Mouse (Mus musculus): ENCODE measurements around the gene Cpeb3. TPM values are rescaled to one million over a fixed set of nuclear protein-coding genes. Genes with fewer than 3 reads are reported as not detected.
"Not testable (repeated sequence)": the region's sequence is repeated elsewhere in the genome, so short reads cannot be mapped to it uniquely, and the experiment has no call there.

The Cpeb3 gene
- polyA plus RNA-seq, 1 experiment = 9.1 TPM

DNA sequence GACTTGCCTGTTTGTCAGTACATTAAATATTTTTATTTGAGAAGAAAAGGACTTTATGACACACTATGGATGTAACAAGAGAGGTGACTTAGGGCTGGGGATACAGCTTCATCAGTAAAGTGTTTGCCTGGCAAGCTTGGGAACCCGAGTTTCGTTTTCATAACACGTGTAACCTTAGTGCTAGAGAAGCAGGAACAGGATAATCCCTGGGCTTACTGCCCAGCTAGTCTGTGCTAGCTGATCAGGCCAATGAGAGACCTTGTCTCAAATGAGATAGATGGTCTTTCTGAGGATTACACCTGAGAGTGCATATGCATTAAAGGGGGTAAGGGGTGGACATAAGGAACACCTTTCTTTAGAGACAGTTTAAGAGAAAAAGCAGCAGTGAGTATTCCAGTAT, 3.0 kb upstream of the Cpeb3 start:
- 83% methylated on average over 3 of the region's 3 CpGs for WGBS
- TF ChIP-seq CTCF (IDR thresholded peaks at IDR 0.05; ENCODE audit: control insufficient read depth, insufficient read depth, low read length) = no peak
- no peak for TF ChIP-seq POLR2A (IDR thresholded peaks at IDR 0.05; ENCODE audit: borderline replicate concordance, control insufficient read depth, low read depth, low read length)
- Histone ChIP-seq H3K4me1 (ENCODE audit: control insufficient read depth, insufficient read depth, low read length) (peaks cover 4% of the 10 kb centered on the region; the same call in 1 of the 2 replicates), H3K27ac (ENCODE audit: control insufficient read depth, insufficient read depth, low read depth, low read length, poor library complexity) (no peak overlapping the region), H3K4me3 (replicated peaks; ENCODE audit: control insufficient read depth, low read depth, low read length) (no peak overlapping the region)

- no peak for TF ChIP-seq POLR2A (IDR thresholded peaks at IDR 0.05; ENCODE audit: borderline replicate concordance, control insufficient read depth, low read depth, low read length)
- no peak for TF ChIP-seq CTCF (IDR thresholded peaks at IDR 0.05; ENCODE audit: control insufficient read depth, insufficient read depth, low read length)
- Histone ChIP-seq H3K4me1 (ENCODE audit: control insufficient read depth, insufficient read depth, low read length) (peaks cover 4% of the 10 kb centered on the region; the same call in 1 of the 2 replicates), H3K4me3 (replicated peaks; ENCODE audit: control insufficient read depth, low read depth, low read length) (no peak overlapping the region), H3K27ac (ENCODE audit: control insufficient read depth, insufficient read depth, low read depth, low read length, poor library complexity) (no peak overlapping the region)
- 69% methylated on average over 4 of the region's 4 CpGs for WGBS
Observed at GRCm38 (mm10) chr19:37210457-37210856, 2.1 kb upstream of the Cpeb3 start.

- Histone ChIP-seq H3K4me3 (replicated peaks; ENCODE audit: control insufficient read depth, low read depth, low read length) (peak overlapping the region; percentile 78), H3K4me1 (ENCODE audit: control insufficient read depth, insufficient read depth, low read length) (peaks cover 4% of the 10 kb centered on the region; the same call in 1 of the 2 replicates), H3K27ac (ENCODE audit: control insufficient read depth, insufficient read depth, low read depth, low read length, poor library complexity) (0 out of 2 replicates have a peak overlapping the region, but pooled peaks have one; percentile 30)
- TF ChIP-seq POLR2A (IDR thresholded peaks at IDR 0.05; ENCODE audit: borderline replicate concordance, control insufficient read depth, low read depth, low read length) (no peak), CTCF (IDR thresholded peaks at IDR 0.05; ENCODE audit: control insufficient read depth, insufficient read depth, low read length) (no peak)
- 84% methylated on average over 8 of the region's 8 CpGs for WGBS
Observed at GRCm38 (mm10) chr19:37209467-37210128, 1.2 kb upstream of the Cpeb3 start.

DNA sequence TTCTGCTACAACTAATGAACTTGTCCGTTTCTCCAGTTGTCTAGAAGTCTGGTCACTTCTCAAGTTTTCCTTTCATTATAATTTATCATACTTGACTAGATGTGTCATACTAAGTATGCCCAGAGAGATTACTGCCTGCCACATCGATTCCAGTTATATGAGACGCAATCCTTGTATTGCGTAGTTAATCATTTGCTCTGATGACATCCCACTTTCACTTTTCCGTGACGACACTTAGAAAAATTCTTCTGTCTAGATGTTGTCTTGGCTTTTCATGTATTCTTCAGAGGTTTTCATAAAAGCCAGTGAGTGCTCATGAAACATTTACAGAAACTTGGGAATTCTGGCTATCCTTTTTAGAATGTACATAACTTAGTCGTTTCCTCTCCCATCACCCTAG, 585 bp upstream of the Cpeb3 start:
- TF ChIP-seq POLR2A (IDR thresholded peaks at IDR 0.05; ENCODE audit: borderline replicate concordance, control insufficient read depth, low read depth, low read length) (no peak), CTCF (IDR thresholded peaks at IDR 0.05; ENCODE audit: control insufficient read depth, insufficient read depth, low read length) (no peak)
- 41% methylated on average over 7 of the region's 7 CpGs for WGBS
- peak overlapping the region; percentile 78 for H3K4me3 ChIP-seq (replicated peaks; ENCODE audit: control insufficient read depth, low read depth, low read length)
- H3K27ac ChIP-seq (ENCODE audit: control insufficient read depth, insufficient read depth, low read depth, low read length, poor library complexity) = 0 out of 2 replicates have a peak overlapping the region, but pooled peaks have one; percentile 30
- peaks cover 4% of the 10 kb centered on the region; the same call in 1 of the 2 replicates for H3K4me1 ChIP-seq (ENCODE audit: control insufficient read depth, insufficient read depth, low read length)

- under 1% methylated on average over 87 of the region's 94 CpGs for WGBS
- peak within 1 kb of the TSS; percentile 97 for H3K27ac ChIP-seq (ENCODE audit: control insufficient read depth, insufficient read depth, low read depth, low read length, poor library complexity)
Observed at GRCm38 (mm10) chr19:37207303-37208175, 862 bp downstream of the Cpeb3 start, which contains the start of gene March5. March5 (plus strand) TSS chr19:37207543.

DNA sequence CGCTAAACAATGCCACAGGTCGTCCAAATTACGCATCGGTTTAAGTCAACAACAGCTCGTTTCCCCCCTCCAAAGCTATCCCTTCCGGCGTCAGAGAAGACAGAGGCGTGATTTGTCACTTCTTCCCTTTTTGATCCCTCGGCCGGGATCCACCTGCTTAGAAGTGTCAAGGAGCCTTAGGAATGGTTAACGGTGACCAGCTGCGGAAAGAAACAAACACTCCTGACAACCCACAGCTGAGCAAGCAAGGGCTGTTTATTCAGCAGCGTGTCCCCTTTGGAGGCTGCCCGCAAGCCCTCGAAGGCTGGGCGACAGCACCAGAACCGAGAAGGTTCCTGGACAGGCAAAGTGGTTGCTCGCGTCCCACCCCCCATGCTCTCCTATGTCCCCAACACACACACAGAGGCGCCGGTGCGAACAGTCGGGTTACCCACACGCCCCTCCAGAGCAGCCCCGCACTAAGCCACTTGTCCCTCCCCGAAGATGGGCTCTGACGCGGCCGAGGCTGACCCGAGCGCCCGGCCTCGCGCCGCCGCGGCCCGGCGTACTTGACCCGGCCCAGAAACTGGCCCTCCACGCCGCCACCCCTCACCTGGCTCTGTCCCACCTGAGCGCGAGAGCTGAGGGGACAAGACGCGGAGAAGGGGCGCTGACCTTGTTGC, 1.6 kb downstream of the Cpeb3 start:
- Histone ChIP-seq H3K27ac (ENCODE audit: control insufficient read depth, insufficient read depth, low read depth, low read length, poor library complexity) (peak overlapping the region; percentile 97), H3K4me3 (replicated peaks; ENCODE audit: control insufficient read depth, low read depth, low read length) (peak overlapping the region; percentile 89), H3K4me1 (ENCODE audit: control insufficient read depth, insufficient read depth, low read length) (peaks cover 4% of the 10 kb centered on the region; the same call in 1 of the 2 replicates)
- no peak for TF ChIP-seq CTCF (IDR thresholded peaks at IDR 0.05; ENCODE audit: control insufficient read depth, insufficient read depth, low read length)
- no peak for TF ChIP-seq POLR2A (IDR thresholded peaks at IDR 0.05; ENCODE audit: borderline replicate concordance, control insufficient read depth, low read depth, low read length)
- WGBS = under 1% methylated on average over 46 of the region's 47 CpGs

More at GRCm38 (mm10) chr19:37207303-37208175, 862 bp downstream of the Cpeb3 start, which contains the start of gene March5:
- Histone ChIP-seq H3K4me1 (ENCODE audit: control insufficient read depth, insufficient read depth, low read length) (peaks cover 4% of the 10 kb centered on the region; the same call in 1 of the 2 replicates), H3K4me3 (replicated peaks; ENCODE audit: control insufficient read depth, low read depth, low read length) (peak within 1 kb of the TSS; percentile 89)
- TF ChIP-seq POLR2A (IDR thresholded peaks at IDR 0.05; ENCODE audit: borderline replicate concordance, control insufficient read depth, low read depth, low read length) = peak; percentile 80; the same call in 1 of the 2 replicates
- no peak for TF ChIP-seq CTCF (IDR thresholded peaks at IDR 0.05; ENCODE audit: control insufficient read depth, insufficient read depth, low read length)

- H3K27ac ChIP-seq (ENCODE audit: control insufficient read depth, insufficient read depth, low read depth, low read length, poor library complexity); H3K4me1 ChIP-seq (ENCODE audit: control insufficient read depth, insufficient read depth, low read length); H3K4me3 ChIP-seq (replicated peaks; ENCODE audit: control insufficient read depth, low read depth, low read length): not testable (repeated sequence)
Observed at GRCm38 (mm10) chr19:37205155-37205554, 3.2 kb downstream of the Cpeb3 start.

DNA sequence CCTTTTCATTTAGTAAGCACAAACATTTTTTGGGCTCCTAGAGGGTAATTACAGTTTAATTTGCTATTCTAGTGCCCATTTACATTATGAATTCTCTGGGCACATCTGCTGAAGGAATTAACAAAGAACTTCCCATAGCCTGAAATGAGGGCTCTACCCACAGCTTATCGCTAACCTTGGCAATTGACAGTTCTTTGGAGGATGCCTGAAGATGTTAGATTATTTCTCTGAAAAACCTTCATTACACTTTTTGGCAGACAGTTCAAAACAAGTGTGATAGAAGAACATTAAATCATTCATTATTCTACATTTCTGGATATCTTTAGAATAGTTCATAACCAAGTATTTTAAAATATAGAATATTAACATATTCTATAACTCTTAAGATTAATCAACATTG, 5.0 kb downstream of the Cpeb3 start:
- H3K27ac ChIP-seq (ENCODE audit: control insufficient read depth, insufficient read depth, low read depth, low read length, poor library complexity) = no peak overlapping the region
- peaks cover under 1% of the 10 kb centered on the region; the same call in 1 of the 2 replicates for H3K4me1 ChIP-seq (ENCODE audit: control insufficient read depth, insufficient read depth, low read length)
- TF ChIP-seq CTCF (IDR thresholded peaks at IDR 0.05; ENCODE audit: control insufficient read depth, insufficient read depth, low read length) (no peak), POLR2A (IDR thresholded peaks at IDR 0.05; ENCODE audit: borderline replicate concordance, control insufficient read depth, low read depth, low read length) (no peak)
- no peak overlapping the region for H3K4me3 ChIP-seq (replicated peaks; ENCODE audit: control insufficient read depth, low read depth, low read length)
- WGBS = 49% methylated on average over 1 of the region's 1 CpGs

Measured in bone marrow, adult 2 months (tissue).